Mouse (Mus musculus) liver, embryonic 12.5 days (tissue): ENCODE measurements at regions not wholly inside any gene's neighbourhood (a gene's known extent, or its start where the extent isn't known, plus 50 kb on each side); places are given as distances from the start of the nearest gene placed in this dataset.

ENCODE experiments used
- ATAC-seq: fragments of 200-750 bp; cut with Nextera tagmentation; 2 replicates; pipeline ENCODE4 v1.8.0; 2017; ENCODE audit warnings: moderate number of reproducible peaks, mild to moderate bottlenecking, moderate library complexity
- H3K27ac ChIP-seq: fragments of 300-500 bp; sonication (generic); 2 replicates; pipeline ENCODE4 v1.5.1; 2016; ENCODE audit warnings: mild to moderate bottlenecking
- H3K27me3 ChIP-seq: fragments of 300-500 bp; sonication (generic); replicated peaks from 2 replicates; pipeline ENCODE4 v1.6.1; 2016; ENCODE audit warnings: mild to moderate bottlenecking, moderate library complexity
- H3K36me3 ChIP-seq: fragments of 300-500 bp; sonication (generic); 2 replicates; pipeline ENCODE4 v1.6.1; 2016; ENCODE audit warnings: mild to moderate bottlenecking, moderate library complexity
- H3K4me1 ChIP-seq: fragments of 300-500 bp; sonication (generic); 2 replicates; pipeline ENCODE4 v1.6.1; 2016
- H3K4me2 ChIP-seq: fragments of 300-500 bp; sonication (generic); 2 replicates; pipeline ENCODE4 v1.6.1; 2016; ENCODE audit warnings: mild to moderate bottlenecking, moderate library complexity
- H3K4me3 ChIP-seq: fragments of 300-500 bp; sonication (generic); 2 replicates; pipeline ENCODE4 v1.5.1; 2016; ENCODE audit warnings: mild to moderate bottlenecking, moderate library complexity
- H3K9ac ChIP-seq: fragments of 300-500 bp; sonication (generic); 2 replicates; pipeline ENCODE4 v1.6.1; 2016; ENCODE audit warnings: mild to moderate bottlenecking, moderate library complexity
- H3K9me3 ChIP-seq: fragments of 300-500 bp; sonication (generic); replicated peaks from 2 replicates; pipeline ENCODE4 v1.6.1; 2016; ENCODE audit warnings: mild to moderate bottlenecking, moderate library complexity
- WGBS: fragments of 180-500 bp; shearing (Covaris S2); methylation state at CpG from one replicate; pipeline ENCODE4 v1.1.7; 2016; ENCODE audit not compliant: insufficient replicate concordance; 5-methylcytosine and 5-hydroxymethylcytosine counted together

GRCm38 (mm10) chr5:77515448-77515847 lies 107.6 kb upstream of the Igfbp7 start:
- H3K36me3 ChIP-seq = no peaks in the 10 kb centered on the region
- H3K27ac ChIP-seq = no peak overlapping the region
- ATAC-seq = no peak
- no peaks in the 10 kb centered on the region for H3K9me3 ChIP-seq
- H3K4me1 ChIP-seq = no peaks in the 10 kb centered on the region
- 65% methylated on average over 7 of the region's 7 CpGs for WGBS
- no peak overlapping the region for H3K9ac ChIP-seq
- H3K4me2 ChIP-seq = no peak overlapping the region
- no peak overlapping the region for H3K4me3 ChIP-seq
- H3K27me3 ChIP-seq = no peaks in the 10 kb centered on the region

DNA sequence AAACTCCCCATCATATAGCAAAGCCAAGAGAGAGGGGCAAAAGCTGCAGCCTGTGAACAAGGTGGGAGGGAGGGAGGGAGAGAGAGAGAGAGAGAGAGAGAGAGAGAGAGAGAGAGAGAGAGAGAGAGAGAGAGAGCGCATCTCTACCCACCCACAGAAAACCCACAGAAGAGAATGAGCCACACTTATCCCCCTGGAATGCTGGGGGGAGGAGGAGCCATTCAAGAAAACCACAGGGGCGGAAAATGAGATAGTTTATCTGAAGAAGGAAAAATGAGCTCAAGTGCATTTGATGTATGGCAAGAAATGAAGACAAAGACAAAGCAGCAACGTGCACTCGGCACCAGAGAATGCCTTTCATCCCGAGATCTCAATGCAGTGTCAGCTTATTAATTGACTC lies 94.8 kb upstream of the Igfbp7 start:
- Histone ChIP-seq H3K4me3 (no peak overlapping the region), H3K27me3 (no peaks in the 10 kb centered on the region), H3K36me3 (no peaks in the 10 kb centered on the region), H3K27ac (no peak overlapping the region), H3K4me2 (no peak overlapping the region), H3K4me1 (no peaks in the 10 kb centered on the region), H3K9ac (no peak overlapping the region), H3K9me3 (no peaks in the 10 kb centered on the region)
- no peak for ATAC-seq
- 52% methylated on average over 5 of the region's 5 CpGs for WGBS

- H3K9me3 ChIP-seq = no peaks in the 10 kb centered on the region
- WGBS = 8% methylated on average over 5 of the region's 5 CpGs
Measured at GRCm38 (mm10) chr5:77499949-77500460, 92.2 kb upstream of the Igfbp7 start.

DNA sequence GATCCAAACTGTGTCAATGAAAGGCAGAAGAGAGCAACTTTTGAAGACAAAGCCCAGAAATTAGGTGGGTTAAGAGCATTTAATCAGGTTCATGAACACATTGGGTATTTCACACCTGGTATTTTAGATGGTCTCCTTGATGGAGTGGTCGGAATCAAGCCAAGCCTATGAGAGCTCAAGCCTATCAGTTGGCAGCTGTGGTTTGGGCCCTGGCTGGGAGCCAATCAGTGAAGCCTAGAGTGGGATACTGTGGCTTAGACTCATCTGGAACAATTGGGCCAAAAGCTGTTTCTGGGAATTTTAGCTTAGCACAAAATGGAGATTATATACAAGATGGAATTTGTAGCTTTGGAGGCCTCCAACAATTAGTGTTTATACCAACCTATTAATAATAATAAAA lies 86.8 kb upstream of the Igfbp7 start:
- no peak for ATAC-seq
- Histone ChIP-seq H3K4me1 (no peaks in the 10 kb centered on the region), H3K9ac (no peak overlapping the region), H3K27me3 (no peaks in the 10 kb centered on the region), H3K36me3 (no peaks in the 10 kb centered on the region), H3K27ac (no peak overlapping the region), H3K4me2 (no peak overlapping the region), H3K4me3 (no peak overlapping the region), H3K9me3 (no peaks in the 10 kb centered on the region)
- WGBS = 40% methylated on average over 1 of the region's 1 CpGs

More at GRCm38 (mm10) chr5:77499949-77500460, 92.2 kb upstream of the Igfbp7 start:
- Histone ChIP-seq H3K4me1 (no peaks in the 10 kb centered on the region), H3K27me3 (no peaks in the 10 kb centered on the region), H3K36me3 (no peaks in the 10 kb centered on the region), H3K4me3 (no peak overlapping the region), H3K9ac (no peak overlapping the region), H3K27ac (no peak overlapping the region), H3K4me2 (no peak overlapping the region)
- no peak for ATAC-seq

GRCm38 (mm10) chr5:77488969-77489368 lies 81.1 kb upstream of the Igfbp7 start:
- no peak for ATAC-seq
- Histone ChIP-seq H3K9ac (no peak overlapping the region), H3K36me3 (no peaks in the 10 kb centered on the region), H3K4me3 (no peak overlapping the region), H3K4me1 (no peaks in the 10 kb centered on the region), H3K27ac (no peak overlapping the region), H3K27me3 (no peaks in the 10 kb centered on the region), H3K9me3 (no peaks in the 10 kb centered on the region), H3K4me2 (no peak overlapping the region)
- 63% methylated on average over 5 of the region's 5 CpGs for WGBS

DNA sequence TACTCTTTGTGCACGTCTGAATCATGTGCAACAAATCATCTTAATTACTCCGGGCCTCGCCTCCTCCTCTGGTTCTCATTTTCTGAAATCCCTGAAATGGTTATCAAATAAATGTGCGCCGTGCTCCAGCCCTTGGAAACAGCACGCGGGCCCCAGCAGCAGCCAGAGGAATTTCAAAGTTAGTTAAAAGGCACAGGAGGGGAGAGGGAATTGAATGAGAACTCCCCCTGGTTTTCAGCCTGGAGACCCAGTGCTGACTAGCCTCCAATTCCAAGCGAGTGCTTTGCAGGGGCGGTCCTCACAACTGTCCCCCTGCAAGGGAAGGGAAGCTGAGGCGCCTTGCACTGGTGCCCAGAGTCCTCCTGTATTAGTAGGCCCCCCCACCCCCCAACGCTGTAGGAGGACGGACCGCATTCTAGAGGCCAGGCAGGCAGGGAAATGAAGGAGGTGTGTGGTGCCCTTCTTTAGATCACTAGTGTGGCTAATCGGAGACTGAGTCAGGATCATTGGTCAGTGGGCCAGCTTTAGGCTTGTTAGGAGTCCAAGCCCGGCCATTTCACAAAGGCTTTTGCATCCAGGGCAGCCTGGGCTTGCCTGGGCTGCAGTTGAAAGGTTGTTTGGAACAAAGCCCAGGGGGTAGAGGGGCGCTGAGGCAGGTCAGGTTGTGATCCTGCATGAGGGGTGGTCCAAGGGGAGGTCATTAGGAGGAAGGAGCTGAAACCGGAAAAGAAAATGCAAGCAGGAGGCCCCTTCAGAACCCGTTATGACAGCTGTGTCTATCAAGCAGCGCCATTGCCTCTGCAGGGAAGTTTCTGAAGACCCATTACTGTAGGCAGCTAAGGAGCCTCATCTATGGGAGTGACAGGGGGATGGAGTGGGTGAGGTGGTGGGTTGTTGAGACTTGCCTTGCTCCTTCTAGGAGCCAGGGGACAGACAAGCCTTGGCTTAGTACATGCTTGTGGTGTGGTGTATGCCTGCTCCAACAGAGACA lies 80.3 kb upstream of the Igfbp7 start:
- Histone ChIP-seq H3K4me1 (no peaks in the 10 kb centered on the region), H3K4me3 (no peak overlapping the region), H3K4me2 (peak overlapping the region; percentile 32; the same call in 1 of the 2 replicates), H3K27me3 (no peaks in the 10 kb centered on the region), H3K27ac (no peak overlapping the region), H3K9ac (no peak overlapping the region), H3K36me3 (no peaks in the 10 kb centered on the region), H3K9me3 (no peaks in the 10 kb centered on the region)
- WGBS = 27% methylated on average over 19 of the region's 19 CpGs
- no peak for ATAC-seq

DNA sequence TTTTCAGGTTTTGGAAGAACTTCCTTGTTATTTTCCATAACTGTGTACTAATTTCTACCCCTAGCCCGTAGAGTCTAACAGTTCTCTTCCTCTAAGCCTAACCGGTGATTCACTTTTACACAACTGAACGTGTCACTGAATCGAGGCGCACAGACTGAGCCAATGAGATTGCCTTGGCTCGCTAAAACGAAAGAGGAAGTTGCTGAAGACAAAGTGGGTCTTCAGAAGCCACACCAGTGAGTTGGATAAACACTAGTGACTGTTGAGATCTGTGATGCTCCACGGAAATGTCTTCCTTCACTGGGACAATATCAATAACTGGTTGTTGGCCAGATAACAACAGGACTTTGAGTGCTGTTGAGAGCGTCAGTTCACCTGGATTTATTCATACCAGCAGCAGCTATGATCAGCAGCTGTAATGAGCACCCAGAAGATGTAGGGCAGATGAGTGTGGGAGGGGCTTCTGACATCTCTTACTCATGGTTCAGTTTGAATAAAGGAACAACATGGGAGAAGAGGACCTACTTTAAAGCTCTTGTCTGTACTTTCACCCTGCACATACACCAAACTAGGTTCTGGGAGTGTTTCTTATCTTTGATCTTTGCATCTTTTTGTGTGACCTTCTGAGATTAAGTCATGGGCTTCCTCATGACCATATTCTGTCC lies 75.3 kb upstream of the Igfbp7 start:
- no peaks in the 10 kb centered on the region for H3K36me3 ChIP-seq
- H3K4me1 ChIP-seq = no peaks in the 10 kb centered on the region
- no peaks in the 10 kb centered on the region for H3K9me3 ChIP-seq
- ATAC-seq = no peak
- no peak overlapping the region for H3K4me3 ChIP-seq
- WGBS = 51% methylated on average over 9 of the region's 9 CpGs
- no peak overlapping the region for H3K27ac ChIP-seq
- no peak overlapping the region for H3K9ac ChIP-seq
- H3K4me2 ChIP-seq = no peak overlapping the region
- H3K27me3 ChIP-seq = no peaks in the 10 kb centered on the region

DNA sequence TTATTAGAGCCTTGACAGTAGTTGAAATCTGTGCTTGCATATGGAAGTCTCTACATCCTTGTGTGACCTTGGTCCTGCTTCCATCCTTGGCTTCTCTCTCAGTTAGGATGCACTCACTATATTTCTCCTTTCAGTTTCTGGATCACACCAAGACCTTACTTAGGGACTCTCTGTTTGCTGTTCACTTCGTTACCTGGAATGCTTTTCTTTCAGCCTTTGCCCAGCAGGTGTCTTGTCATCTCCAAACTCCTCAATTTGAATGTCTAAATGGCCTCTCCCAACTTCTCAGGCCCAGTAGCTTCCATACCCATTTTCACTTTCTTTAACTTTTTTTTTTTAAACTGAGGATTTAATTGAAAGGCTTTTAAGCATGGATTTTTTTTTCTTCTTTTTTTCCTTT lies 74.0 kb upstream of the Igfbp7 start:
- H3K4me1 ChIP-seq = no peaks in the 10 kb centered on the region
- H3K4me2 ChIP-seq = no peak overlapping the region
- no peak for ATAC-seq
- WGBS = 39% methylated on average over 1 of the region's 1 CpGs
- H3K27me3 ChIP-seq = no peaks in the 10 kb centered on the region
- H3K36me3 ChIP-seq = no peaks in the 10 kb centered on the region
- no peak overlapping the region for H3K4me3 ChIP-seq
- H3K9ac ChIP-seq = no peak overlapping the region
- H3K9me3 ChIP-seq = no peaks in the 10 kb centered on the region
- H3K27ac ChIP-seq = no peak overlapping the region

- H3K9ac ChIP-seq = no peak overlapping the region
- no peak for ATAC-seq
- H3K27me3 ChIP-seq = no peaks in the 10 kb centered on the region
- no peak overlapping the region for H3K27ac ChIP-seq
- no peak overlapping the region for H3K4me2 ChIP-seq
- no peaks in the 10 kb centered on the region for H3K4me1 ChIP-seq
- 73% methylated on average over 9 of the region's 9 CpGs for WGBS
- no peak overlapping the region for H3K4me3 ChIP-seq
- H3K9me3 ChIP-seq = no peaks in the 10 kb centered on the region
- H3K36me3 ChIP-seq = no peaks in the 10 kb centered on the region
Measured at GRCm38 (mm10) chr5:77477794-77478193, 70.0 kb upstream of the Igfbp7 start.

DNA sequence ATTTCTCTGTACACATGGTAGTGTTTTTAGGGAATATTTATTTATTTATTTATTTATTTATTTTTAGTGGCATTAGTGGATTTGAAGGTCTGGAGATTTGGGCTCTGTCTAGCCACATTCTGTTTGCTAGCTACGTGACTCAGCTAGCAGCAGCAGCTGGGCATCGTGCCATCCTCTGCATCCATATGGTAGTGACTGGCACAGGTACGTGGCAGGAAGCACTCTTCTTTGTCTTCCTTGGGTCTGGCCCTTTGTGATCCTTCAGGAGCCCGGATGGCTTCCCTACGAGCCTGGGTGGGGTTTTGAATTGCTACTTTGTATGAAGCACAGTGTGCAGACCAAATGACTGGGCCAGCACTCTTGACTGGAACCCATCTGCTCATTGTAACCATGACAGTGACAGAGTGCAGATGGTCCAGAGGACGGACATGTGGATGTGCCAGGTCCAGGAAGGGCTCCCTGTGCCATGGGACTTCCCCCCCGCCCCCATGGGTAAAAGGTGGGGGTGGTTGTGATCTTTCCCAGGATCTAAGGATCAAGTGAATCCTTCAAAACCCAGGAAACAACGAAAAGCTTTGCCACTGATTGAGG lies 66.2 kb upstream of the Igfbp7 start:
- ATAC-seq = no peak
- Histone ChIP-seq H3K9ac (no peak overlapping the region), H3K36me3 (no peaks in the 10 kb centered on the region), H3K9me3 (no peaks in the 10 kb centered on the region), H3K27ac (no peak overlapping the region), H3K4me1 (no peaks in the 10 kb centered on the region), H3K4me2 (no peak overlapping the region), H3K27me3 (no peaks in the 10 kb centered on the region), H3K4me3 (no peak overlapping the region)
- WGBS = 57% methylated on average over 8 of the region's 8 CpGs

- WGBS = 84% methylated on average over 15 of the region's 15 CpGs
- H3K4me1 ChIP-seq = no peaks in the 10 kb centered on the region; the same call in 1 of the 2 replicates
- no peaks in the 10 kb centered on the region for H3K36me3 ChIP-seq
- ATAC-seq = no peak
- H3K27ac ChIP-seq = no peak overlapping the region
- H3K9ac ChIP-seq = no peak overlapping the region
- H3K4me3 ChIP-seq = no peak overlapping the region
- no peak overlapping the region for H3K4me2 ChIP-seq
- no peaks in the 10 kb centered on the region for H3K9me3 ChIP-seq
- H3K27me3 ChIP-seq = no peaks in the 10 kb centered on the region
Measured at GRCm38 (mm10) chr5:77469236-77469766, 61.5 kb upstream of the Igfbp7 start.

GRCm38 (mm10) chr5:77468467-77468866 lies 60.6 kb upstream of the Igfbp7 start:
- Histone ChIP-seq H3K4me2 (no peak overlapping the region), H3K9me3 (no peaks in the 10 kb centered on the region), H3K27me3 (no peaks in the 10 kb centered on the region), H3K4me3 (no peak overlapping the region), H3K36me3 (no peaks in the 10 kb centered on the region), H3K9ac (no peak overlapping the region), H3K27ac (no peak overlapping the region), H3K4me1 (no peaks in the 10 kb centered on the region; the same call in 1 of the 2 replicates)
- ATAC-seq = no peak
- 44% methylated on average over 15 of the region's 15 CpGs for WGBS
